Mouse (Mus musculus) hindbrain, embryonic 15.5 days (tissue): Measurements from ENCODE around the gene Gm17267. TPM values are rescaled to one million over a fixed set of nuclear protein-coding genes. Genes with fewer than 3 reads are reported as not detected.
"Not testable (repeated sequence)": the region's sequence is repeated elsewhere in the genome, so short reads cannot be mapped to it uniquely, and the experiment has no call there.

Source experiments
- ATAC-seq: fragments of 200-750 bp; cut with Nextera tagmentation; 2 replicates; pipeline ENCODE4 v1.8.0; 2017; ENCODE audit warnings: low read depth, moderate number of reproducible peaks, moderate TSS enrichment; ENCODE audit not compliant: low FRiP score
- H3K27ac ChIP-seq: fragments of 300-500 bp; sonication (generic); replicated peaks from 2 replicates; pipeline ENCODE4 v1.5.1; 2015; ENCODE audit warnings: mild to moderate bottlenecking, inconsistent platforms
- H3K27me3 ChIP-seq: fragments of 300-500 bp; sonication (generic); 2 replicates; pipeline ENCODE4 v1.6.1; 2015; ENCODE audit warnings: control low read depth, inconsistent platforms
- H3K36me3 ChIP-seq: fragments of 300-500 bp; sonication (generic); 2 replicates; pipeline ENCODE4 v1.6.1; 2015; ENCODE audit warnings: control low read depth, inconsistent platforms
- H3K4me1 ChIP-seq: fragments of 300-500 bp; sonication (generic); replicated peaks from 2 replicates; pipeline ENCODE4 v1.6.1; 2015; ENCODE audit warnings: control low read depth, inconsistent platforms
- H3K4me2 ChIP-seq: fragments of 300-500 bp; sonication (generic); 2 replicates; pipeline ENCODE4 v1.6.1; 2015; ENCODE audit warnings: moderate library complexity, mild to moderate bottlenecking, inconsistent platforms
- H3K4me3 ChIP-seq: fragments of 300-500 bp; sonication (generic); 2 replicates; pipeline ENCODE4 v1.5.1; 2015; ENCODE audit warnings: mild to moderate bottlenecking, inconsistent platforms
- H3K9ac ChIP-seq: fragments of 300-500 bp; sonication (generic); 2 replicates; pipeline ENCODE4 v1.6.1; 2015; ENCODE audit warnings: inconsistent platforms
- H3K9me3 ChIP-seq: fragments of 300-500 bp; sonication (generic); 2 replicates; pipeline ENCODE4 v1.6.1; 2016; ENCODE audit warnings: control low read depth, inconsistent platforms
- WGBS: fragments of 180-500 bp; shearing (Covaris S2); methylation state at CpG from one replicate; pipeline ENCODE4 v1.1.7; 2015; 5-methylcytosine and 5-hydroxymethylcytosine counted together
- polyA plus RNA-seq: library from polyadenylated mRNA; unstranded; fragments of >200 nt; fragmentation: Nextera tagmentation; extraction: Ambion mirVana; gene quantifications from 2 replicates; pipeline ENCODE4 v1.2.1, GENCODE M21; 2015

The Gm17267 gene
- polyA plus RNA-seq = not detected in 2 replicates

GRCm38 (mm10) chrX:126017257-126017656, at the start of gene Gm17267:
Gene Gm17267, plus strand, starts transcription at chrX:126017557.
- no CpG with 5 or more reads among the region's 4 CpGs for WGBS

More at GRCm38 (mm10) chrX:126017257-126017656, at the start of gene Gm17267:
- not testable (repeated sequence) for H3K9ac ChIP-seq, ATAC-seq, H3K36me3 ChIP-seq, H3K4me1 ChIP-seq, H3K27ac ChIP-seq, H3K4me2 ChIP-seq, H3K4me3 ChIP-seq, H3K27me3 ChIP-seq, H3K9me3 ChIP-seq
